Mouse (Mus musculus) heart, embryonic 14.5 days (tissue): ENCODE results near the gene Cacna1c. TPM values are rescaled to one million over a fixed set of nuclear protein-coding genes. Genes with fewer than 3 reads are reported as not detected.

ENCODE experiments used
- ATAC-seq: fragments of 200-750 bp; cut with Nextera tagmentation; 2 replicates; pipeline ENCODE4 v1.8.0; 2017; ENCODE audit warnings: low read depth, moderate TSS enrichment; ENCODE audit not compliant: insufficient number of reproducible peaks, insufficient read depth, low FRiP score
- H3K27ac ChIP-seq, 2 experiments: fragments of 200-500 bp in 1 of 2; fragments of 300-500 bp in 1 of 2; sonication (generic) in 1 of 2; replicated peaks in 1 of 2; 2 replicates each; pipeline ENCODE4 v1.5.1; 2012 to 2014; ENCODE audit warnings: low read depth in 2 of 2, low read length in 2 of 2, control low read depth in 1 of 2, mild to moderate bottlenecking in 1 of 2, mixed read lengths in 1 of 2; ENCODE audit not compliant: control insufficient read depth in 1 of 2, insufficient read depth in 1 of 2
- H3K27me3 ChIP-seq: fragments of 300-500 bp; sonication (generic); 2 replicates; pipeline ENCODE4 v1.6.1; 2014; ENCODE audit warnings: mild to moderate bottlenecking, low read length, control low read depth; ENCODE audit not compliant: control insufficient read depth, insufficient read depth
- H3K36me3 ChIP-seq: fragments of 300-500 bp; sonication (generic); 2 replicates; pipeline ENCODE4 v1.6.1; 2014; ENCODE audit warnings: mild to moderate bottlenecking, control low read depth, low read length, mixed read lengths; ENCODE audit not compliant: control insufficient read depth, insufficient read depth
- H3K4me1 ChIP-seq, 2 experiments: fragments of 200-500 bp in 1 of 2; fragments of 300-500 bp in 1 of 2; sonication (generic) in 1 of 2; 2 replicates each; pipeline ENCODE4 v1.6.1; 2012 to 2014; ENCODE audit warnings: low read length in 2 of 2, control low read depth in 1 of 2, mixed read lengths in 1 of 2; ENCODE audit not compliant: control insufficient read depth in 2 of 2, insufficient read depth in 2 of 2
- H3K4me2 ChIP-seq: fragments of 300-500 bp; sonication (generic); 2 replicates; pipeline ENCODE4 v1.6.1; 2014; ENCODE audit warnings: mild to moderate bottlenecking, low read length
- H3K4me3 ChIP-seq, 2 experiments: fragments of 200-500 bp in 1 of 2; fragments of 300-500 bp in 1 of 2; sonication (generic) in 1 of 2; 2 replicates each; pipeline ENCODE4 v1.5.1; 2012 to 2014; ENCODE audit warnings: low read length in 2 of 2, mild to moderate bottlenecking in 2 of 2, control low read depth in 1 of 2, low read depth in 1 of 2, moderate library complexity in 1 of 2; ENCODE audit not compliant: control insufficient read depth in 1 of 2, insufficient read depth in 1 of 2
- H3K9ac ChIP-seq: fragments of 300-500 bp; sonication (generic); 2 replicates; pipeline ENCODE4 v1.6.1; 2014; ENCODE audit warnings: mild to moderate bottlenecking, low read length
- H3K9me3 ChIP-seq: fragments of 300-500 bp; sonication (generic); 2 replicates; pipeline ENCODE4 v1.6.1; 2016; ENCODE audit warnings: low read length, control low read depth; ENCODE audit not compliant: control insufficient read depth
- WGBS: fragments of 180-500 bp; shearing (Covaris S2); extraction: QIAGEN DNeasy Blood & Tissue Kit; methylation state at CpG from one replicate; pipeline ENCODE4 v1.1.7; 2014; 5-methylcytosine and 5-hydroxymethylcytosine counted together
- polyA plus RNA-seq: library from polyadenylated mRNA; unstranded; fragments of >200 nt; fragmentation: Nextera tagmentation; extraction: Ambion mirVana; gene quantifications from 2 replicates; pipeline ENCODE4 v1.2.1, GENCODE M21; 2014

Cacna1c gene
- polyA plus RNA-seq, 1 experiment from 2014 or later = 60.9 TPM

- H3K4me1 ChIP-seq = peaks cover 41 to 57% of the 10 kb centered on the region in 2 experiments
- no peak overlapping the region for H3K4me3 ChIP-seq
- 45% methylated on average over 1 of the region's 1 CpGs for WGBS
- H3K9me3 ChIP-seq = no peaks in the 10 kb centered on the region
- no peak for ATAC-seq
- H3K4me2 ChIP-seq = no peak overlapping the region
- H3K36me3 ChIP-seq = no peaks in the 10 kb centered on the region; the same call in 1 of the 2 replicates
- H3K9ac ChIP-seq = no peak overlapping the region; the same call in 1 of the 2 replicates
- H3K27ac ChIP-seq = no peak overlapping the region
- H3K27me3 ChIP-seq = no peaks in the 10 kb centered on the region
Observed at GRCm38 (mm10) chr6:118810834-118811233, 385.4 kb downstream of the Cacna1c start.

GRCm38 (mm10) chr6:118805139-118805538 lies 391.1 kb downstream of the Cacna1c start:
- Histone ChIP-seq H3K4me1 (peaks cover 77 to 95% of the 10 kb centered on the region in 2 experiments), H3K4me3 (no peak overlapping the region), H3K9me3 (no peaks in the 10 kb centered on the region), H3K9ac (0 out of 2 replicates have a peak overlapping the region, but pooled peaks have one; percentile 25), H3K4me2 (peak overlapping the region; percentile 44), H3K36me3 (no peaks in the 10 kb centered on the region), H3K27me3 (no peaks in the 10 kb centered on the region), H3K27ac (peak overlapping the region; percentile 35 to 74)
- WGBS = 34% methylated on average over 4 of the region's 4 CpGs
- no peak for ATAC-seq

GRCm38 (mm10) chr6:118802286-118802685 lies 393.9 kb downstream of the Cacna1c start:
- ATAC-seq = no peak
- Histone ChIP-seq H3K4me1 (peaks cover 56 to 79% of the 10 kb centered on the region in 2 experiments), H3K9me3 (no peaks in the 10 kb centered on the region), H3K27me3 (no peaks in the 10 kb centered on the region), H3K4me2 (no peak overlapping the region), H3K36me3 (no peaks in the 10 kb centered on the region), H3K9ac (no peak overlapping the region), H3K27ac (no peak overlapping the region), H3K4me3 (no peak overlapping the region)
- 48% methylated on average over 11 of the region's 11 CpGs for WGBS

- H3K27me3 ChIP-seq = no peaks in the 10 kb centered on the region
- no peak overlapping the region for H3K4me3 ChIP-seq
- no peaks in the 10 kb centered on the region for H3K9me3 ChIP-seq
- 87% methylated on average over 4 of the region's 4 CpGs for WGBS
- H3K36me3 ChIP-seq = no peaks in the 10 kb centered on the region
- peak overlapping the region; percentile 16 to 66; a peak in 3 of 4 replicates for H3K27ac ChIP-seq
- H3K9ac ChIP-seq = no peak overlapping the region
- H3K4me1 ChIP-seq = peaks cover 27 to 58% of the 10 kb centered on the region in 2 experiments
- no peak for ATAC-seq
- H3K4me2 ChIP-seq = no peak overlapping the region
Observed at GRCm38 (mm10) chr6:118796393-118796792, 399.8 kb downstream of the Cacna1c start.

- H3K27ac ChIP-seq = peak overlapping the region; percentile 20 to 66
- H3K4me1 ChIP-seq = peaks cover 30 to 58% of the 10 kb centered on the region in 2 experiments
Observed at GRCm38 (mm10) chr6:118795716-118796115, 400.5 kb downstream of the Cacna1c start.

GRCm38 (mm10) chr6:118791921-118792368 lies 404.3 kb downstream of the Cacna1c start:
- ATAC-seq = peak; percentile 51; the same call in 1 of the 2 replicates
- Histone ChIP-seq H3K27me3 (no peaks in the 10 kb centered on the region), H3K9ac (0 out of 2 replicates have a peak overlapping the region, but pooled peaks have one; percentile 4), H3K9me3 (no peaks in the 10 kb centered on the region), H3K4me2 (peak overlapping the region; percentile 44), H3K36me3 (no peaks in the 10 kb centered on the region), H3K27ac (peak overlapping the region; percentile 42 to 76; a peak in 3 of 4 replicates), H3K4me1 (peaks cover 36 to 74% of the 10 kb centered on the region in 2 experiments), H3K4me3 (no peak overlapping the region)
- WGBS = 7% methylated on average over 5 of the region's 5 CpGs

More at GRCm38 (mm10) chr6:118795716-118796115, 400.5 kb downstream of the Cacna1c start:
- H3K4me3 ChIP-seq = no peak overlapping the region
- no peak for ATAC-seq
- no peaks in the 10 kb centered on the region for H3K36me3 ChIP-seq
- H3K27me3 ChIP-seq = no peaks in the 10 kb centered on the region
- no peaks in the 10 kb centered on the region for H3K9me3 ChIP-seq
- no peak overlapping the region for H3K4me2 ChIP-seq
- H3K9ac ChIP-seq = no peak overlapping the region

- no peak for ATAC-seq
- H3K4me3 ChIP-seq = no peak overlapping the region
- H3K9me3 ChIP-seq = no peaks in the 10 kb centered on the region
- WGBS = 88% methylated on average over 3 of the region's 3 CpGs
- no peak overlapping the region for H3K9ac ChIP-seq
- no peaks in the 10 kb centered on the region for H3K27me3 ChIP-seq
- no peaks in the 10 kb centered on the region for H3K36me3 ChIP-seq
- H3K4me1 ChIP-seq = peaks cover 40 to 74% of the 10 kb centered on the region in 2 experiments
- no peak overlapping the region for H3K27ac ChIP-seq
- H3K4me2 ChIP-seq = no peak overlapping the region
Observed at GRCm38 (mm10) chr6:118787933-118788332, 408.3 kb downstream of the Cacna1c start.

- H3K9ac ChIP-seq = no peak overlapping the region
- WGBS = 70% methylated on average over 7 of the region's 7 CpGs
- H3K27ac ChIP-seq = 0 out of 4 replicates have a peak overlapping the region, but pooled peaks of 1 of the 2 experiments have one; percentile 11
Observed at GRCm38 (mm10) chr6:118780280-118780679, 415.9 kb downstream of the Cacna1c start.

More at GRCm38 (mm10) chr6:118780280-118780679, 415.9 kb downstream of the Cacna1c start:
- H3K36me3 ChIP-seq = peaks cover 40% of the 10 kb centered on the region
- H3K27me3 ChIP-seq = no peaks in the 10 kb centered on the region
- no peak for ATAC-seq
- H3K4me1 ChIP-seq = peaks cover 12 to 31% of the 10 kb centered on the region in 2 experiments
- no peaks in the 10 kb centered on the region for H3K9me3 ChIP-seq
- H3K4me3 ChIP-seq = no peak overlapping the region
- H3K4me2 ChIP-seq = no peak overlapping the region
